Mouse (Mus musculus) splenic B cell, adult 2 months (primary cell): ENCODE data around the gene Anks4b.

Experiments used
- DNase-seq: peaks from one replicate; pipeline ENCODE4 v3.0.0-alpha.2; 2011; ENCODE audit warnings: low read depth, low spot score
- H3K27me3 ChIP-seq: 2 replicates; pipeline ENCODE4 v1.6.1; 2012; ENCODE audit warnings: mild to moderate bottlenecking, low read length, moderate library complexity, mixed read lengths; ENCODE audit not compliant: control insufficient read depth, poor library complexity, insufficient read depth, severe bottlenecking
- H3K36me3 ChIP-seq: 2 replicates; pipeline ENCODE4 v1.6.1; 2012; ENCODE audit warnings: mild to moderate bottlenecking, low read length, moderate library complexity, mixed read lengths; ENCODE audit not compliant: control insufficient read depth, poor library complexity, insufficient read depth, severe bottlenecking

Gene Anks4b

GRCm38 (mm10) chr7:120203789-120204188 lies 30.1 kb downstream of the Anks4b start, which contains the start of gene Abca14:
Gene Abca14 (plus strand): TSS chr7:120203961.
- no peaks in the 10 kb centered on the region for H3K27me3 ChIP-seq
- DNase-seq, result no peak
- H3K36me3 ChIP-seq, result no peaks in the 10 kb centered on the region

- DNase-seq, result no peak
- Histone ChIP-seq H3K36me3 (no peaks in the 10 kb centered on the region), H3K27me3 (no peaks in the 10 kb centered on the region)
These were observed 32.3 kb downstream of the Anks4b start for GRCm38 (mm10) chr7:120205989-120206388.

- Histone ChIP-seq H3K27me3 (no peaks in the 10 kb centered on the region), H3K36me3 (no peaks in the 10 kb centered on the region)
- DNase-seq, result no peak
These were observed 54.9 kb downstream of the Anks4b start for GRCm38 (mm10) chr7:120228541-120228940.
